Mouse (Mus musculus): ENCODE measurements at regions not wholly inside any gene's neighbourhood (a gene's known extent, or its start where the extent isn't known, plus 50 kb on each side); places are given as distances from the start of the nearest gene placed in this dataset.

DNA sequence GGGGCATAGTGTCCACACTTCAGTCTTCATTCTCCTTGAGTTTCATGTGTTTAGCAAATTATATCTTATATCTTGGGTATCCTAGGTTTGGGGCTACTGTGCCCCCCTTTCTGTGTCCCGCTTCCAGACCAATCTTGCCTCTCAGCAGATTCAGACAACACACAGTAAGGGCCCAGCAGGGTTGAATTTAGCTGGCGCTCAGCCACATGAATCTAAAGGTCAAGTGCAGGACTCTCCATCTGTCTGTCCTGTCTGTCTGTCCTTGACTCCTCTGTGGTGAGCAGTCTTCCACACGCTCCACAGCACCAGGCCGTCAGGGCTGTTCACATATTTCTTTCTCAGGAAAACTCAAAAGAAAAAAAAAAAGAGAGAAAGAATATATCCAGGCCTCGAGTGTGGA is 255.5 kb upstream of the Kdm8 start:
- H3K27ac ChIP-seq (ENCODE audit: low read length): no peak overlapping the region
- WGBS: 68% methylated on average over 5 of the region's 5 CpGs
- no peaks in the 10 kb centered on the region for H3K36me3 ChIP-seq (ENCODE audit: insufficient read depth, low read length)
- no peak overlapping the region for H3K4me3 ChIP-seq (ENCODE audit: low read length)
- no peak overlapping the region for H3K9ac ChIP-seq (replicated peaks; ENCODE audit: low read length)
- H3K9me3 ChIP-seq (ENCODE audit: low read length): no peaks in the 10 kb centered on the region
- ATAC-seq (ENCODE audit: low FRiP score, low TSS enrichment): no peak
- no peak overlapping the region for H3K4me2 ChIP-seq (replicated peaks; ENCODE audit: low read depth, low read length)
- no peaks in the 10 kb centered on the region for H3K27me3 ChIP-seq (ENCODE audit: insufficient read depth, low read length)
- H3K4me1 ChIP-seq (ENCODE audit: insufficient read depth, low read length): no peaks in the 10 kb centered on the region

DNA sequence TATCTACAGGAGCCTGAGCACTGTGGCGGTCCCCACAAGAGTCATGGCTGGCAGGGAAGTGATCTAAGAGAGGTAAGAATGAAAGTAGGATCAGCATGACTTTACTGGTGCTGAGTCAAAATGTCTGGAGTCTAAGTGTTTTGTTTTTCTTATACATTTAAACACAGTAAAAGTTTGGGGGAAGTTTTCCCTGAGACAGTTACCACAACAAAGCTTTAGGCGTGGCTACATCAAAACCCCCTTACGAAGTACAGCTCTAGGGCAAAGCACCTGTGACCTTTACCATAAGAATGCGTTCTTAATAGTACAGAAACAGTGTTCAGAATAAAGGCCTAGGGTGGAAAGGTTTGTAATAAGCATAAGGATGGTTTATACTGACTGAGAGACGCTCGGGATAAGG is 254.4 kb upstream of the Kdm8 start:
- no peak for ATAC-seq (ENCODE audit: low FRiP score, low TSS enrichment)
- Histone ChIP-seq H3K9me3 (ENCODE audit: low read length) (no peaks in the 10 kb centered on the region), H3K4me1 (ENCODE audit: insufficient read depth, low read length) (no peaks in the 10 kb centered on the region), H3K27me3 (ENCODE audit: insufficient read depth, low read length) (no peaks in the 10 kb centered on the region), H3K9ac (replicated peaks; ENCODE audit: low read length) (no peak overlapping the region), H3K27ac (ENCODE audit: low read length) (no peak overlapping the region), H3K4me3 (ENCODE audit: low read length) (no peak overlapping the region), H3K4me2 (replicated peaks; ENCODE audit: low read depth, low read length) (no peak overlapping the region), H3K36me3 (ENCODE audit: insufficient read depth, low read length) (no peaks in the 10 kb centered on the region)
- 71% methylated on average over 6 of the region's 6 CpGs for whole genome bisulfite sequencing

- Histone ChIP-seq H3K27me3 (ENCODE audit: insufficient read depth, low read length) (no peaks in the 10 kb centered on the region), H3K4me3 (ENCODE audit: low read length) (no peak overlapping the region), H3K4me1 (ENCODE audit: insufficient read depth, low read length) (no peaks in the 10 kb centered on the region), H3K9me3 (ENCODE audit: low read length) (no peaks in the 10 kb centered on the region), H3K4me2 (replicated peaks; ENCODE audit: low read depth, low read length) (no peak overlapping the region), H3K27ac (ENCODE audit: low read length) (no peak overlapping the region), H3K9ac (replicated peaks; ENCODE audit: low read length) (no peak overlapping the region), H3K36me3 (ENCODE audit: insufficient read depth, low read length) (no peaks in the 10 kb centered on the region)
- ATAC-seq (ENCODE audit: low FRiP score, low TSS enrichment): no peak
Observed at GRCm38 (mm10) chr7:125191313-125191712, 253.2 kb upstream of the Kdm8 start.

- Histone ChIP-seq H3K9me3 (ENCODE audit: low read length) (no peaks in the 10 kb centered on the region), H3K4me1 (ENCODE audit: insufficient read depth, low read length) (no peaks in the 10 kb centered on the region), H3K27ac (ENCODE audit: low read length) (no peak overlapping the region), H3K9ac (replicated peaks; ENCODE audit: low read length) (no peak overlapping the region), H3K27me3 (ENCODE audit: insufficient read depth, low read length) (no peaks in the 10 kb centered on the region), H3K4me3 (ENCODE audit: low read length) (no peak overlapping the region), H3K4me2 (replicated peaks; ENCODE audit: low read depth, low read length) (no peak overlapping the region), H3K36me3 (ENCODE audit: insufficient read depth, low read length) (no peaks in the 10 kb centered on the region)
- 74% methylated on average over 6 of the region's 6 CpGs for WGBS
- ATAC-seq (ENCODE audit: low FRiP score, low TSS enrichment): no peak
Observed at GRCm38 (mm10) chr7:125211346-125211973, 233.0 kb upstream of the Kdm8 start.

DNA sequence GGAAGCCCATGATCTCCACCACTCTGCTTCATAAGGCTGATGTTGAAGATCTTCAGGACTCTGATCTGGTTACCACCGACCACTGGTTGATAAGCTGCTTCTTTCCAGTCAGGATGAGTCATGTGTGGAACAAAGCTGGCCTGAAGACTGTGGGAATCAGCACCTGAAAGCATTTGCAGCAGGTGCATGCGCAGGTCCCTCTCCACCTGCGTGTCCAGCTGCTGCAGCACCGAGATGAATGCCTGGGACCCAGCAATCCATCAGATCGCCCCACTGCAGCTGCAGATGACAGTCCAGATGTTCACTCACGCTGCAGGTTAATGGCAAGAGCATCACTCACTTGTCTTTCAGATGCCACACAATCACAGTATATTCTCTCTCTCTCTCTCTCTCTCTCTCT is 230.4 kb upstream of the Kdm8 start:
- Histone ChIP-seq H3K27ac (ENCODE audit: low read length) (no peak overlapping the region), H3K9me3 (ENCODE audit: low read length) (no peaks in the 10 kb centered on the region), H3K27me3 (ENCODE audit: insufficient read depth, low read length) (no peaks in the 10 kb centered on the region), H3K4me1 (ENCODE audit: insufficient read depth, low read length) (no peaks in the 10 kb centered on the region), H3K4me3 (ENCODE audit: low read length) (no peak overlapping the region), H3K36me3 (ENCODE audit: insufficient read depth, low read length) (no peaks in the 10 kb centered on the region), H3K9ac (replicated peaks; ENCODE audit: low read length) (no peak overlapping the region), H3K4me2 (replicated peaks; ENCODE audit: low read depth, low read length) (no peak overlapping the region)
- 68% methylated on average over 6 of the region's 6 CpGs for WGBS
- no peak for ATAC-seq (ENCODE audit: low FRiP score, low TSS enrichment)

DNA sequence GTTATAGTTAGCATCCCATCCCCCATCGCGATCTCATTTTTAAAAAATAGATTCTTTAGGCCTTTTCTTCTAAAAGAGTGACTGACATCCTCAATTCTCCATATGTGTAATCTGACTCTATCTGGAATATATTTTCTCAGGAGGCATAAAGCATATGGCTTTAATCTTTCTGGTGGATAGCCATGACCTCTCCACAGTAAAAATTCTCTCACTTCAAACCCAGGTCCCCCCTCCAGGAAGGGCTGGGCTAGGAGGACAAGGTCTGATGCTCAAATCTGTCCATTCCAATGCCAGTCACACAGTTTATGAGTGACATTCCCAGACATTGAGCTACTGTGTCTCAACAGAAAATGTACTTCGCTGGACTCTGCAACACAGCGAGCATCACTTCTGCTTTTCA is 226.8 kb upstream of the Kdm8 start:
- no peak for ATAC-seq (ENCODE audit: low FRiP score, low TSS enrichment)
- Histone ChIP-seq H3K4me2 (replicated peaks; ENCODE audit: low read depth, low read length) (no peak overlapping the region), H3K27ac (ENCODE audit: low read length) (no peak overlapping the region)

DNA sequence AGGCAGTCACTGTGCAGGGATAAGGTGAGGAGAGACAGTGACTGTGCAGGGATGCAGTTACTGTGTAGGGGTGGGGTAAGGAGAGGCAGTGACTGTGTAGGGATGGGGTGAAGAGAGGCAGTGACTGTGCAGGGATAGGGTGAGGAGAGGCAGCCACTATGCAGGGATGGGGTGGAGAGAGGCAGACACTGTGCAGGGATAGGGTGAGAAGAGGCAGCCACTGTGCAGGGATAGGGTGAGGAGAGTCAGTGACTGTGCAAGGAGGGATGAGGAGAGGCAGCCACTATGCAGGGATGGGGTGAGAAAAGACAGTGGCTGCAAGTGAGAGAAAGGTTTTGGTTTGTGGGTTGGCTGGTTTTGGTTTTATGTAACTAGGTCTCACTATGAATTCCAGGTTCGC is 221.8 kb upstream of the Kdm8 start:
- 81% methylated on average over 1 of the region's 1 CpGs for WGBS
- Histone ChIP-seq H3K36me3 (ENCODE audit: insufficient read depth, low read length) (no peaks in the 10 kb centered on the region), H3K9me3 (ENCODE audit: low read length) (no peaks in the 10 kb centered on the region), H3K27me3 (ENCODE audit: insufficient read depth, low read length) (no peaks in the 10 kb centered on the region), H3K4me2 (replicated peaks; ENCODE audit: low read depth, low read length) (no peak overlapping the region), H3K9ac (replicated peaks; ENCODE audit: low read length) (no peak overlapping the region), H3K27ac (ENCODE audit: low read length) (no peak overlapping the region), H3K4me1 (ENCODE audit: insufficient read depth, low read length) (no peaks in the 10 kb centered on the region), H3K4me3 (ENCODE audit: low read length) (no peak overlapping the region)
- ATAC-seq (ENCODE audit: low FRiP score, low TSS enrichment): peak; percentile 42; the same call in 1 of the 2 replicates

More for the DNA sequence above, 226.8 kb upstream of the Kdm8 start:
- Histone ChIP-seq H3K4me1 (ENCODE audit: insufficient read depth, low read length) (no peaks in the 10 kb centered on the region), H3K9ac (replicated peaks; ENCODE audit: low read length) (no peak overlapping the region), H3K4me3 (ENCODE audit: low read length) (no peak overlapping the region), H3K36me3 (ENCODE audit: insufficient read depth, low read length) (no peaks in the 10 kb centered on the region), H3K9me3 (ENCODE audit: low read length) (no peaks in the 10 kb centered on the region), H3K27me3 (ENCODE audit: insufficient read depth, low read length) (no peaks in the 10 kb centered on the region)
- 89% methylated on average over 4 of the region's 4 CpGs for WGBS

- no peak overlapping the region for H3K27ac ChIP-seq (ENCODE audit: low read length)
- no peaks in the 10 kb centered on the region for H3K27me3 ChIP-seq (ENCODE audit: insufficient read depth, low read length)
- H3K9ac ChIP-seq (replicated peaks; ENCODE audit: low read length): no peak overlapping the region
- no peaks in the 10 kb centered on the region for H3K4me1 ChIP-seq (ENCODE audit: insufficient read depth, low read length)
- ATAC-seq (ENCODE audit: low FRiP score, low TSS enrichment): no peak
- 38% methylated on average over 7 of the region's 7 CpGs for WGBS
- no peak overlapping the region for H3K4me3 ChIP-seq (ENCODE audit: low read length)
- H3K9me3 ChIP-seq (ENCODE audit: low read length): no peaks in the 10 kb centered on the region
- H3K4me2 ChIP-seq (replicated peaks; ENCODE audit: low read depth, low read length): no peak overlapping the region
- H3K36me3 ChIP-seq (ENCODE audit: insufficient read depth, low read length): no peaks in the 10 kb centered on the region
Observed at GRCm38 (mm10) chr7:125234911-125235310, 209.6 kb upstream of the Kdm8 start.

DNA sequence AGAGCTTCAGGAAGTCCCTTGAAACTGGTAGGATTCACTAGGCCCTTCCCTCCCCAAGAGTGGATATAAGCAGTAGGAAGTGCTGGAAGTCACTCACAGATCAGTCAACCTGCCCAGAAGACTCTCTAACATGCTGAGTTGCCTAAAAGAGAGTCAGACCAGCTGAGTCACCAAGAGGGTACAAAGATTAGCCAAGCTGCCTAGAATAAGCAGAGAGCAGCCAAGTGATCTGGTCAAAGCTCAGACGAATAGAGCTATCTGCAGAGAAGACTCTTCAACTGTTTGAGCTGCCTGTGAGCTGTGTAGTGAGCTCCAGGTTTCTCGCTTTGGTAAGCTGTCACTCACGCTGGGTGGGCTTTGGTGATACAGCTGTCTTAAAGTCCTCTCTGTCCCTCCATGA is 207.4 kb upstream of the Kdm8 start:
- Histone ChIP-seq H3K27ac (ENCODE audit: low read length) (no peak overlapping the region), H3K4me1 (ENCODE audit: insufficient read depth, low read length) (no peaks in the 10 kb centered on the region), H3K4me3 (ENCODE audit: low read length) (no peak overlapping the region), H3K4me2 (replicated peaks; ENCODE audit: low read depth, low read length) (no peak overlapping the region), H3K9me3 (ENCODE audit: low read length) (no peaks in the 10 kb centered on the region), H3K9ac (replicated peaks; ENCODE audit: low read length) (no peak overlapping the region), H3K27me3 (ENCODE audit: insufficient read depth, low read length) (no peaks in the 10 kb centered on the region), H3K36me3 (ENCODE audit: insufficient read depth, low read length) (no peaks in the 10 kb centered on the region)
- WGBS: 85% methylated on average over 3 of the region's 3 CpGs
- no peak for ATAC-seq (ENCODE audit: low FRiP score, low TSS enrichment)

DNA sequence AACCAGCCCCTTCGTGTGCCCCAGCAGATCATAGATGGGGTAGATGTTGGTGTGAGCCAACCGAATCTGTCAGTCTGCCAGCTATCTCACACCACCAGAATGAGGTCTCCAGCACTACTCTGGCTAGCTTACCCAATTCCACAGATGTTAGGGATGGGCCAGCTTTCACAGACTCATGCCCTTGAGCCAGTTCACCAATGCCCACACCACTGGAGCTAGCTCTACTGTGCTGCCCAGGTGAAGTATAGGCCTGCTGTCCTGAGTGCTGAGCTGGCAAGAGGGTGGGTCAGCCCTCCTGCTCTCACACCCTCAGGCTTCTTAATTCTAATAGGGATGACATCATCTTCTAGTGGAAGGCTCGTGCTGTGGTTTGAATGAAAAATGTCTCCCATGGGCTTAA is 201.5 kb upstream of the Kdm8 start:
- Histone ChIP-seq H3K4me2 (replicated peaks; ENCODE audit: low read depth, low read length) (no peak overlapping the region), H3K9me3 (ENCODE audit: low read length) (no peaks in the 10 kb centered on the region), H3K4me3 (ENCODE audit: low read length) (no peak overlapping the region), H3K9ac (replicated peaks; ENCODE audit: low read length) (no peak overlapping the region), H3K27ac (ENCODE audit: low read length) (no peak overlapping the region), H3K4me1 (ENCODE audit: insufficient read depth, low read length) (no peaks in the 10 kb centered on the region), H3K27me3 (ENCODE audit: insufficient read depth, low read length) (no peaks in the 10 kb centered on the region), H3K36me3 (ENCODE audit: insufficient read depth, low read length) (no peaks in the 10 kb centered on the region)
- ATAC-seq (ENCODE audit: low FRiP score, low TSS enrichment): no peak
- 74% methylated on average over 3 of the region's 3 CpGs for WGBS
